Mouse (Mus musculus): ENCODE measurements around the gene Mettl22. TPM values are rescaled to one million over a fixed set of nuclear protein-coding genes. Genes with fewer than 3 reads are reported as not detected.

The Mettl22 gene
- polyA plus RNA-seq (2015; fragmentation: Nextera tagmentation; extraction: Ambion mirVana) = 13.2 and 16.5 TPM in 2 replicates

DNA sequence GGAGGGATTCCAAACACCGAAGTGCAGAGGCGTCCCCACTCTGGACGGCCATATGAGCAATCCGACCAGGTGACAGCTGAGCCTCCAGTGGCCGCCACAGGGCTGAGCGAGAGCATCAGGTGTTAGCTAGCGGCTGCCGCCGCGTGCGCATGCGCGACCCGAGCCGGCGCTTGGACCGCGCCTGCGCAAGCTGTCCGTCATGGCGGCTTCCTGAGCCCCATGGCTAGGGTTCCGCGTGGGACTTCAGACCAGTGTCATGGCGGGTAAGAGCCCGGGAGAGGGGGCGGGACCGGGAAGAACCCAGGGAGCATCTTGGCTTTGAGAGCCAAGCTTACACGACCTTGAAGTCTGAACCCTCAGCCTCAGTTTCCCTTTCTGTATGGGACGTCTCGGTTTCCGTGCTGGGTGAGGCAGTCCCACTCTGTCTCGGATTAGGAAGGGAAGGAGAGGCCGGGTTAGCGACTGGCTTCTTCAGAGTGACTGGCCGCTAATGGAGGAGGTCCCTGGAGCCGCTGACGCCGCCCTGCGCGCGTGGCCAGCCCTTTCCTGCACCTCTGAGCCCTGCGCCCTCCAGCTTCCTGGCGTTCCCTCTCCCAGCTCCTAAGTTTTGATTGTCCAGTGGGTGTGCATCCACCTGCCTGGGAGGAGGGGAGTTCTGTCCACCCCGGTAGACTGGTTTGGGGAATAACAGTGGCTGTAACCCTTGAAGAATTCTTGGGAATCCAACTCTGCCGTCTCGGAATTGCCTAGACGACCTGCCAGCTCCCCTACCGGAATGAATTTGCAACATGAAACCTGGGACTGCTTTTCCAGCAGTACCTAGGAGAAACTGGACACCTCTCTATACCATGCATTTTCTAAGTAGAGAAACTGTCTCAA lies at the start of gene Mettl22:
Mettl22 (plus strand) TSS at position 186 of the 879 bp plus-strand sequence.

GRCm38 (mm10) chr16:8424971-8425330 lies 45.6 kb upstream of the Mettl22 start, which contains the start of gene Tmem114:
Gene Tmem114, minus strand, starts transcription at chr16:8425136.

GRCm38 (mm10) chr16:8513236-8513906 lies 42.8 kb downstream of the Mettl22 start, which contains the start of gene Abat:
Gene Abat, plus strand, starts transcription at chr16:8513429.

Other genes with a start within 250 kb of the Mettl22 start
- gene Tmem114, start 45.7 kb upstream of the Mettl22 start, polyA plus RNA-seq (2015; fragmentation: Nextera tagmentation; extraction: Ambion mirVana) = 0.15 and 0.23 TPM in 2 replicates
- gene Abat, start 42.6 kb downstream of the Mettl22 start, polyA plus RNA-seq (2015; fragmentation: Nextera tagmentation; extraction: Ambion mirVana) = 7.3 and 10.5 TPM in 2 replicates
- gene Pmm2, start 166.9 kb downstream of the Mettl22 start, polyA plus RNA-seq (2015; fragmentation: Nextera tagmentation; extraction: Ambion mirVana) = 38.1 and 38.3 TPM in 2 replicates
- gene Tmem186, start 166.9 kb downstream of the Mettl22 start, polyA plus RNA-seq (2015; fragmentation: Nextera tagmentation; extraction: Ambion mirVana) = 8.5 and 8.7 TPM in 2 replicates
- gene Carhsp1, start 201.4 kb downstream of the Mettl22 start, polyA plus RNA-seq (2015; fragmentation: Nextera tagmentation; extraction: Ambion mirVana) = 46.8 TPM in 2 replicates
- gene Gm5767, start 210.0 kb downstream of the Mettl22 start, polyA plus RNA-seq (2015; fragmentation: Nextera tagmentation; extraction: Ambion mirVana) = not detected in 2 replicates